Mouse (Mus musculus) urinary bladder, postnatal 25 days (tissue): Measurements from ENCODE around the gene Gm9922.

Source experiments
- DNase-seq: peaks from one replicate; pipeline ENCODE4 v3.0.0; 2022; ENCODE audit warnings: low spot score

Gm9922 gene

GRCm38 (mm10) chr14:101729237-101729971 lies at the start of gene Gm9922, which contains the start of gene Lmo7:
Gene Gm9922, minus strand, starts transcription at chr14:101729814.
Gene Lmo7, plus strand, starts transcription at chr14:101729957.
- peak; percentile 59 for DNase-seq

- DNase-seq: no peak
Measured at GRCm38 (mm10) chr14:101778426-101778825, 48.8 kb upstream of the Gm9922 start.

DNA sequence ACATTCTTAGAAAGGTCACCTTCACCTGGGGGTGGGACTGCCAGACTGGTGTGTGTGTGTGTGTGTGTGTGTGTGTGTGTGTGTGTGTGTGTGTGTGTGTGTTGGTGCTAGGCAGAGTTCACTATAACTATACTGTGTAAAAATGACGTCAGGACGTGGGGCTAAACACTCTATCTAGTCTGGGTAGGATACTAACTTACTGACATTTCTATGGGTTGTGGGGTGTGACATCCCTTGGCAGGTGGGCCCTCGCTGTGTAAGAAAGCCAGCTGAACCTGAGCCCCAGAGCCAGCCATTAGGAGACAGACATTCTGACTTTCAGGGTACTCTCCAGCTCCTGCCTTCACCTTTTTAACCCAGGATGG lies 47.5 kb upstream of the Gm9922 start:
- no peak for DNase-seq

- no peak for DNase-seq
Measured at GRCm38 (mm10) chr14:101776296-101777128, 46.9 kb upstream of the Gm9922 start.

DNA sequence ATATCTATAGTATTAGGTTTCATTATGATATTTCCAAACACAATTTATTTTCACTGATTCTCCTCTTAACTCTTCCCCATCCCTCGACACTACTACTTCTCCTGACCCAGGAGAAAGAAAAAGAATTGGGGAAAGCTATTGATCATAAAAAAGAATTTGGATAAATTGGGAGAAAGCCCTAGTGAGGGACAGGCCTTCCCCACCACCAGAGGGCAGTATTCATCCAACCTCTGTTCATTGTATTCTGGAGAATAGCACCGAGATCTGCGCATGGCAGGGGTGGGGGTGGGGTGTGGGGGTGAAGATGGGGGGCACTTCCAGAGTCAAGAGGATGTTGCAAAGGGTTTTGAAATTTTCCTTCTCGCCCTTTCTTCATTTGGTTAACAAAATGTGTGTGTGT lies 45.0 kb upstream of the Gm9922 start:
- peak; percentile 26 for DNase-seq

DNA sequence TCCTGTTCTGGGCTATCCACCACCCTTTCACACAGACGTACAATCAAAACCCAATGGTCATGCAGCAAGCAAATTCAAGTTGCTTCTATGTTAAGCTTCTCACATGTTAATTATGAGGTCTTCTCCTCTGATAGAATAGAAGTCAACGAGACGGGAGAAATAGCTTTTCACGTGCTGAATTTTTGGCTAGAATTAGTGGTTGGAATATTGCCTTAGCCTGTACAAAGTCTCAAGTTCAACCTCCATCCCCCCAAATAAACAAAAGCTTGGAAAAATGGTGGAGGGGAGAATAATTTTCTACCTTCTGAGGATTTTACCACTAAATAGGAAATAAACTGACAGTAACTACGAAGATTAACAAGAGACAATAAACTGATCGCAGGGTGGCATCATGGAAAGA lies 42.1 kb upstream of the Gm9922 start:
- no peak for DNase-seq

DNA sequence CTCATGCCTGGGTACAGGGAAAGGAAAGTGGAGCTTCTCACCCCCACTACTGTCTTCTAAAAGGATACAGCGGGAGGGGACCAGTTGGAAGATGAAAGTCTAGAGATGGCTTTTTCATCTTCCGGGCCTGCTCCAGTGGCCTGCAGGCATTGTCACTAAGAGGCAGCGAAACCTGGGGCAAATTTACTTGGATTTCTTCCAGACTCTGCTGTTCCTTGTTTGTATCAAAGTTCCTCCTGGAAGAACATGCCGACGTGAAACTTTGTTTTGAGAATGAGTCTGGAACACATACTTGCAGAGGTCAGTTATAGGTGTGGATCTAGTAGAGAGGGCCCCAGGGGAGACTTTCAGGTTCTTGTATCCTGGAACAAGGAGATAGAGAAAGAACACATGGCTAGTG lies 41.7 kb upstream of the Gm9922 start:
- DNase-seq: no peak

DNA sequence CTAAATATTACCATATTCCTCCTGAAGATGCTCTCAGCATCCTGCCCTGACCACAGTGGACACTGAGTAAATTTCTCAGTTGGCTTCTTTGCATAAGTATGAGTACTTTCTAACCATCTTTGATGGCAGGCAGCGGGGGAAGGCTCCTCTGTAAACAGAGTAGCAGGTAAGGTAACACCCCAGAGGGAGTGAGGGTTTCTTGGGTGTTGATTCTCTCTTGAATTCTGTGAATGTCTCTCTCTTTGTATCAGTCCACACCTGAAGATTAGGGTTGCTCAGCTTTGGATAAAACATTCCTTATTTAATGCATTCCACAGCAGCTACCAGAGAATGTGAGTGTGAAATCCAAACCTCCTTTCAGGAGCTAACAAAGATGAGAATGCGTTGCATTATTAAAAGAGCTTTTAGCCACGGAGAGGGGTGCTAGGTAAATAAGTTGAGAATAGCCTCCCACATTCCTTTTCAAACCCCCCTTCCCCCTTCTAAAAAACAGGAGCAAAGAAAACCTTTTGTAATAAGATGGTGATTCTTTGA lies 34.2 kb upstream of the Gm9922 start:
- DNase-seq: no peak

- no peak for DNase-seq
Measured at GRCm38 (mm10) chr14:101762267-101762666, 32.7 kb upstream of the Gm9922 start.

DNA sequence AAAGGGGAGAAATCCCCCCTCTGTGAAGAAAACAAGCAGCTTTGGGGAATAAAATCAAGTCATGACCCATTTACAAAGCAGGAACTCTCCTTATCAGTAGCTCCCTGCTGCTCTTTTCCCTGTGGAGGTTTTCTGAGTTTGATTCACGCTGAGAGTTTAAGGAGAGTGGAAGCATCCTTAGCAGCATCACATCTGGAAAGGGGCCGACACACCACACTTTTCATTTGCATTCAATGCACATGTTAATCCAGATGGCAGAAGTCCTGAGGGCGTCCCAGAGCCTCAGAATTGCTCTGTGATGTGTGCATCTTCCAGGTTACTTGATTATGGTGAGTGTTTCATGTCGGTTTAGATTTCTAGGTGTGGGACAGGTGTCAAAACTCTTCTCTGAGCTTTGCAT lies 25.8 kb upstream of the Gm9922 start:
- DNase-seq: no peak

GRCm38 (mm10) chr14:101750910-101751309 lies 21.3 kb upstream of the Gm9922 start:
- DNase-seq: no peak

DNA sequence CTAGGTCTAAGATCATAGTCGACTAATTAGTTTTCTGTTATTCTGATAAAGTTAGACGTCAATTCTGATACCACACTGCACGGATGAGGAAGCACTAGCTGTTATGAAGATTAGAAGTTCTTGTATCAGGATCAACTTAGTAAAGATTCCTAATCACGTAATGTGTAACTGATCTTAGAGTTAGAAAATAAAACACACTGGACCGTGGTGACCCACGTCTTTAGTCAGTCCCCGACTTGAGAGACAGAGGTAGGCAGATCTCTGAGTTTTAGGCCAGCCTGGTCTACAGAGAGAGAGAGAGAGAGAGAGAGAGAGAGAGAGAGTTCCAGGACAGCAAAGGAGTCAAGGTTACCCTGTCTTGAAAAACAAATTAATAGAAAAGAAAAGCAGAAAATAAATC lies 18.8 kb upstream of the Gm9922 start:
- no peak for DNase-seq

- DNase-seq: no peak
Measured at GRCm38 (mm10) chr14:101747811-101748210, 18.2 kb upstream of the Gm9922 start.

DNA sequence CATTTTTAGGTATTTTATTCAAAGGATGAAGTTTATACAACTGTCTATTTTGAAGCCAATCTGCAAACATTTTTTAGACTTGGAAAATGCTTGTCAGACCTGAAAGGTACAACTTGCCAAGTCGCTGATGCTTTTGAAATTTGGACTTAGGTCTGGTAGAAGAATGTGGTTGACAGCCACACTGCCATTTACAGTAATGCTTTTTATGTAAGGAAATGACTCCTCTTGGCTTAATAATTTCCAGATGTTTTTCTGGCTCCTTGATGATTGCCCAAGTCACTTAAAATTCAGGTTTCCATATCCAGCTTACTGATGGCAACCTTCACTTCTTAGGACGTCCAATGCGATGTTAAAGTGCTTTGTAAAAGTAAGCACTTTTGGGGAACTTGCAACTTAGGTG lies 17.0 kb upstream of the Gm9922 start:
- no peak for DNase-seq

DNA sequence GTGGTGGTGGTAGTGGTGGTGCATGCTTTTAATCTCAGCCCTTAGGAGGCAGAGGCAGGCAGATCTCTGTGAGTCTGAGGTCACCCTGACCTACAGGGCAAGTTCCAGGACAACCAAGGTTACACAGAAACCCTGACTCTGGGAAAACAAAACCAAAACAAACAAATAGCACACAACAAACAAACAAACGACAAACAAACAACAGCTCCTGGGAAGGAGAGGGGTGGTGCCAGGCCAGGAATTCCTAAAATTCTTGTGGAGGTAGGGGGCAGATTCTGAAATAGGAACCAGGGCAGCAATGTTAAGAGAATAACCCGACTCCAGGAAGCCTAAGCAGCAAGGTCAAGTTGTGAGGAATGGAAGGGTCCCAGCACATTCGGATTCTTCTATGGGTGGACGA lies 7.9 kb upstream of the Gm9922 start:
- no peak for DNase-seq

DNA sequence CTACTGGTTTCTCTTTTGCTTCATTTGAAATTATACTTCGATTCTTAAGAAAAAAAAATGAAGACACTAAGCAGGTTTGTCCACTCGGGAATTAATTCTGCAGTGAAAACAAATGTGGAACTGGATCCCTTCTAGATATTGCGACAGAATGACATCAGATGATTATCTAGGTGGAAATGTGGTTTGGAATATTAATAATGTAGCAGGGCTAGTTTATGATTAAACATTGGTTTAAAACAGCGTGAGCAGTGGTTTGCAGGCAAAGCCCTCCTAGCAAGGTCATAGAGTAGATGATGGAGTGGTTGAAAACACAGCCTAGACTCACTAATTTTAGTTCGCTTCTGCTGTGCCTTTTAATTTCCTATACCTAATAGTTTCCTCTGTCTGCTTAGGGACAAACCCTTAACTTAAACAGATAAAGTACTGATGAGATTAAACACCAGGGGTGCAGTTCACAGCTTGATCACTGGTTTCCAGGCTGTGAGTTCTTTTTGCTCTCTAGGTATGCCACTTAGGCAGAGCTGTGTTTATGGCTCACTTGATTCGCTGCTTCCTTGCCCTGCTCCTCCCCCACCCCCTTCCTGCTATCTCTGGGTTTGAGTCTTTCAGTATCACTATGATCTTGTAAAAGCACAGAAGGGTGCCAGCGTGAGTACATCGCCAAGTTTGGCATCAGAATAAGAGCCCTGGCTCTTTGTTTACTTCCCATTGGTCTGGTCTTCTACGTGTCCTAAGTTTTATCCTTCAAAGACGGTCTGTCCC lies 4.1 kb upstream of the Gm9922 start:
- no peak for DNase-seq

DNA sequence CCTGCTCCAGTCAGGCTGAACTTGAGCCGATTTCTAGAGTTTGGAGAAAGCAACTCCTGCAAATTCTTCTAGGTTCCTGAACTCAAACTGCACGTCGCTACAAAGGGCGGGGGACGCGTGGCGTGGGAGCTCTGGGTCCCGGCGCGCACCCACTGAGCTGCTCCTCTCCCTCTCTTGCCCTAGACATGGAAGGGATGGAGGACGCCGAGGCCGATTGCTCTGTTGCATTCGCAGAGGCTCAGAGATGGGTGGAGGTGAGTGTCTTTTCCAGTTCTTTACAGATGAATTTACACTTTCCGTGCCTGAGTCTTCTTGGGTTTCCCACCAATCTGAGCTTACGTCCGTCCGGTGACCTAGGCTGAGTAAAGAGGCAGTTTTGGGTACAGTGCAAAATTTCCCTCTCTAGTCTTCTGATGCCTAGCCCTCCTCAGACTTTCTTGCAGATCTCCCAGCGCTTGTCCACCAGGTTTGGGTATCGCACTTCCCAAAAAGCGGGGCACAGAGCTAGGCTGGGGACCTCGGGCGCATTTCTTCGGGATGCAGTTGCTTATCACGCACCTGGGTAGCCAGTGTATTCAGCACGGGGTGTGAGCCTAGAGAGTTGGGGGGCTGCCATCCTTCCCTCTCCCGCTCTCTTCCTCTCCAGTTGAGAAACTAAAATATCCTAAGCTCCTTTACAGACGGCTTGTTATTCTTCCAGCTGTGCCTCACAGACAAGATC lies 518 bp upstream of the Gm9922 start:
- DNase-seq: peak; percentile 7

DNA sequence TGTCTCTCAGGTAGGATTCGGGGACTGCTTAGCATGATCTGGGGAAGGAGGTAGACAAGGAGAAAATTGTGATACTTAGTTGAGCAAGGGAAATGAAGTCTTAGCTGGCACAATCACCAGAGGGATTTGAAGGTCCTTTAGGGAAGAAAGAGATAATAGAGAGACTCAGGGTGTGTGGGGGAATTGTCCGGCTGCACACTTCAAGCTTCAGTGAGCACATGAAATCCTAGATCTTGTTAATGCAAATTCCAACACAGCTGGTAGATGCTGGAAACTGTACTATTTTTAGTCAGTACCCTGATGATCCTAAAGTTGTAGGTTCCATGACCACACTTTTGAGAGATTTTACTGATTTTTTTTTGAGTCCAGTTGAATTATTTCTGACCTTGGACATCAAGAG lies 15.2 kb downstream of the Gm9922 start:
- no peak for DNase-seq

DNA sequence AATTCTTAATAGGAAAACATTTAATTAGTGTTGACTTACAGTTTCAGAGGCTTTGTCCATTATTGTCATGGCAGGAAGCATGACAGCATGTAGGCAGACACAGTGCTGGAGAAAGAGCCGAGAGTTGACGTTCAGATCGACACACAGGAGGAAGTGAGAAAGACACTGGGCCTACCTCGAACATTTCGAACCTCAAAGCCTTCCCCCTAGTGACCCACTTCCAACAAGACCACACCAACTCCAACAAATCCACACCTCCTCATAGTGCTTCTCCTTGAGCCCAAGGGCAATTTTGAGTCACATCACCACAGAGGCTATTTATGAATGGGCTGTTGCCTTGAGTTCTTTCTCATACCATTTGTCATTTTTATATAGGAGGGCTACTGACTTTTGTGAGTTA lies 22.5 kb downstream of the Gm9922 start:
- no peak for DNase-seq

DNA sequence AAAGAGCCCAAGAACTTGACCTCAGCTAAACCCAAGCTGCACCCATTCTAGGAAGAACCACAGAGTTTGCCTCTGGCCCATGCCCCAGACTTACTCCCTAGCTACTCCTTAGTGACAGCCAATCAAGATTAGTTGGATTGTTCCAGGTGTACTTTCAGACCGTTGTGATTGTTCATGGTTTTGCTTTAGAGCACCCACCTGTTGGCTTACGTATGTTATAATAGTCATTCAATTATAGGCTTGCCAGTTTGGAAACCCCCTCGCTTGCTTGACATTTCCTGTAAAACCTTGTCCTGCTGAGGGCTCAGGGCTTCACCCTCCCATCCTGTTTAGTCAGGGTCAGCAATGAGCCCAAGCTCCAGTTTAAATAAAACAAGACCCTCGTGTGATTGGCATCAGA lies 25.1 kb downstream of the Gm9922 start:
- no peak for DNase-seq

GRCm38 (mm10) chr14:101688406-101688805 lies 41.2 kb downstream of the Gm9922 start:
- DNase-seq: no peak

GRCm38 (mm10) chr14:101687696-101688095 lies 41.9 kb downstream of the Gm9922 start:
- DNase-seq: no peak
